Mouse (Mus musculus): ENCODE results near the gene Map3k20. TPM values are rescaled to one million over a fixed set of nuclear protein-coding genes. Genes with fewer than 3 reads are reported as not detected.

Map3k20 gene
- polyA plus RNA-seq, 2 experiments: 5.6 to 7.5 TPM

DNA sequence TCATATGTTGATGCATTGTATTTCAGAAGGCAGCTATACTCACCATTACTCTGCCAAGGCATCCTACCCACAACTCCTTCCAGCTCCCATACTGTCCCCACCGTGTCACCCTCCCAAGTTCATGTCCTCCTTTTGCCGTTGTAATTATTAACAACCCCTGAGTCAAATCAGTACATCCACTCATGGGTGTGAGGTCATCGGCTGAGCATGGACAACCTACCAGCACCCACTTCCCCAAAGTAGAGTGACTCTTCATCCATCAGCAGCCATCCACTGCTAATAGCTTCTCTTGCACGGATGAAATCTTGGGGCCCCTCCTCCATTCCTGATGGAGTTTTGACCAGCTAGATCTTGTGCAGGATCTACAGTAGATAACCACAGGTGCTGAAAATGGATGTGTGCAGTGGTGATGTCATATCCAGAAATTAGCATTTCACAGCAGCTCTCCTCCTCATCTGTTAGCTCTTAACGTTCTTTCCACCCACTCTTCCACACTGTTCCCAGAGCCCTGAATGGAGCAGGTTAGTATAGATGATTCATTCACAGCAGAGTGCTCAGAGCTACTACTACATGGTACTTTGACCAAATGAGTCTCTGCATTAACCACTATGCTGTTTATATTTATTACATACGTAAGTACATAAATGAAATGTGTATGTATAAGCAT is 22.5 kb upstream of the Map3k20 start:
- TF ChIP-seq CTCF (IDR thresholded peaks at IDR 0.05; ENCODE audit: low read depth) (no peak), EP300 (IDR thresholded peaks at IDR 0.05; ENCODE audit: low read depth) (no peak)
- Histone ChIP-seq H3K4me3 (ENCODE audit: insufficient read depth in 1 of 2, low read depth in 2 of 2, low read length in 2 of 2) (no peak overlapping the region), H3K9me3 (ENCODE audit: control insufficient read depth, low read length) (no peaks in the 10 kb centered on the region), H3K9ac (replicated peaks) (no peak overlapping the region), H3K36me3 (replicated peaks; ENCODE audit: control insufficient read depth, insufficient read depth, low read depth) (no peaks in the 10 kb centered on the region), H3K4me1 (replicated peaks; ENCODE audit: control insufficient read depth in 2 of 2, insufficient read depth in 2 of 2, low read length in 1 of 2) (peaks cover 0 to 2% of the 10 kb centered on the region in 2 experiments; a peak in 1 of 4 replicates), H3K27me3 (ENCODE audit: control insufficient read depth, insufficient read depth, low read length) (no peaks in the 10 kb centered on the region), H3K4me2 (ENCODE audit: low read depth) (no peak overlapping the region), H3K27ac (no peak overlapping the region)
- DNase-seq (ENCODE audit: low read depth in 3 of 3, low spot score in 3 of 3) (no peak), ATAC-seq (ENCODE audit: insufficient read depth) (no peak)
- WGBS (ENCODE audit: insufficient replicate concordance): 66% methylated on average over 6 of the region's 6 CpGs

GRCm38 (mm10) chr2:72267390-72267789 is 18.0 kb upstream of the Map3k20 start:
- H3K9ac ChIP-seq (replicated peaks): no peak overlapping the region
- no peak overlapping the region for H3K27ac ChIP-seq
- no peaks in the 10 kb centered on the region for H3K36me3 ChIP-seq (replicated peaks; ENCODE audit: control insufficient read depth, insufficient read depth, low read depth)
- no peak for DNase-seq (ENCODE audit: low read depth in 3 of 3, low spot score in 3 of 3)
- no peaks in the 10 kb centered on the region for H3K4me1 ChIP-seq (replicated peaks; ENCODE audit: control insufficient read depth in 2 of 2, insufficient read depth in 2 of 2, low read length in 1 of 2)
- no peak for ATAC-seq (ENCODE audit: insufficient read depth)
- H3K27me3 ChIP-seq (ENCODE audit: control insufficient read depth, insufficient read depth, low read length): no peaks in the 10 kb centered on the region
- no peaks in the 10 kb centered on the region for H3K9me3 ChIP-seq (ENCODE audit: control insufficient read depth, low read length)
- no peak overlapping the region for H3K4me2 ChIP-seq (ENCODE audit: low read depth)
- TF ChIP-seq CTCF (IDR thresholded peaks at IDR 0.05; ENCODE audit: low read depth) (no peak), EP300 (IDR thresholded peaks at IDR 0.05; ENCODE audit: low read depth) (no peak)
- H3K4me3 ChIP-seq (ENCODE audit: insufficient read depth in 1 of 2, low read depth in 2 of 2, low read length in 2 of 2): no peak overlapping the region
- 62% methylated on average over 6 of the region's 6 CpGs for WGBS (ENCODE audit: insufficient replicate concordance)

DNA sequence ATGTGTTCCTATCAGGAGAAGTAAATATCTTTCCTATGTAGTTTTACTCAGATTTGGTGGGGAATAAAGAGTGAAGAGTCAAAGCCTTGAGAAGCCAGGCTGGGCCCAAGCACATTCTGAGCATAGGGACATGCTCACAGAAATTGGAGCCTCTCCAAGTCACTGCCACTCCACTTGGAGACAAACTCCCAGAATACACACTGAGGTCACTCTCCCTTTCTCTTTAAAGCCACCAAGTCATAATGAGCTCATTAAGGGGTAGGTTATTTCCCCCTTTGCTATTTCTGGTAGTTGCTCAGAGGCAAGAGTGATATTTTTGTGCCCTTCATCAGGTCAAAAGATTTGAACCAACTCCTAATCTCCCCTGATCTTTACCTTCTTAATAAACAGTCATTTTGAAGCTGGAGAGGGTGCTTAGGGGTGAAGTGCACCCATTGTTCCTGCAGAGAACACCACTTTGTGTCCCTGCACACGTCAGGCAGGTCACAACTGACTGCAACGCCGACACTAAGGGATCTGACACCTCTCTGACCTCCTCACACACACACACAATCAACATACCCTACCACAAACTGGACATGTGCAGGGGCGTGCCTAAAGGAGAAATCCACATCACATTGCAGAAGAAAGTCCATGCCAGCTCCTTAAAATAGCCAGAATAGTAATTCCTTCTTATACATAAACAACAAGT is 15.6 kb upstream of the Map3k20 start:
- TF ChIP-seq CTCF (IDR thresholded peaks at IDR 0.05; ENCODE audit: low read depth) (no peak), EP300 (IDR thresholded peaks at IDR 0.05; ENCODE audit: low read depth) (no peak)
- no peak for ATAC-seq (ENCODE audit: insufficient read depth)
- Histone ChIP-seq H3K27me3 (ENCODE audit: control insufficient read depth, insufficient read depth, low read length) (no peaks in the 10 kb centered on the region), H3K9me3 (ENCODE audit: control insufficient read depth, low read length) (no peaks in the 10 kb centered on the region), H3K4me1 (replicated peaks; ENCODE audit: control insufficient read depth in 2 of 2, insufficient read depth in 2 of 2, low read length in 1 of 2) (no peaks in the 10 kb centered on the region), H3K27ac (no peak overlapping the region), H3K36me3 (replicated peaks; ENCODE audit: control insufficient read depth, insufficient read depth, low read depth) (no peaks in the 10 kb centered on the region), H3K4me3 (ENCODE audit: insufficient read depth in 1 of 2, low read depth in 2 of 2, low read length in 2 of 2) (no peak overlapping the region), H3K4me2 (ENCODE audit: low read depth) (no peak overlapping the region), H3K9ac (replicated peaks) (no peak overlapping the region)
- WGBS (ENCODE audit: insufficient replicate concordance): 59% methylated on average over 4 of the region's 4 CpGs
- no peak for DNase-seq (ENCODE audit: low read depth in 3 of 3, low spot score in 3 of 3)

- H3K27me3 ChIP-seq (ENCODE audit: control insufficient read depth, insufficient read depth, low read length): no peaks in the 10 kb centered on the region
- 48% methylated on average over 4 of the region's 4 CpGs for WGBS (ENCODE audit: insufficient replicate concordance)
- H3K4me2 ChIP-seq (ENCODE audit: low read depth): no peak overlapping the region
- no peak overlapping the region for H3K4me3 ChIP-seq (ENCODE audit: insufficient read depth in 1 of 2, low read depth in 2 of 2, low read length in 2 of 2)
- no peak for TF ChIP-seq EP300 (IDR thresholded peaks at IDR 0.05; ENCODE audit: low read depth)
- no peak for TF ChIP-seq CTCF (IDR thresholded peaks at IDR 0.05; ENCODE audit: low read depth)
- no peak overlapping the region for H3K27ac ChIP-seq
- H3K4me1 ChIP-seq (replicated peaks; ENCODE audit: control insufficient read depth in 2 of 2, insufficient read depth in 2 of 2, low read length in 1 of 2): no peaks in the 10 kb centered on the region
- H3K36me3 ChIP-seq (replicated peaks; ENCODE audit: control insufficient read depth, insufficient read depth, low read depth): no peaks in the 10 kb centered on the region
- ATAC-seq (ENCODE audit: insufficient read depth) (no peak), DNase-seq (ENCODE audit: low read depth in 3 of 3, low spot score in 3 of 3) (no peak)
- H3K9ac ChIP-seq (replicated peaks): no peak overlapping the region
- H3K9me3 ChIP-seq (ENCODE audit: control insufficient read depth, low read length): no peaks in the 10 kb centered on the region
These were observed 7.1 kb upstream of the Map3k20 start for GRCm38 (mm10) chr2:72278247-72278873.

DNA sequence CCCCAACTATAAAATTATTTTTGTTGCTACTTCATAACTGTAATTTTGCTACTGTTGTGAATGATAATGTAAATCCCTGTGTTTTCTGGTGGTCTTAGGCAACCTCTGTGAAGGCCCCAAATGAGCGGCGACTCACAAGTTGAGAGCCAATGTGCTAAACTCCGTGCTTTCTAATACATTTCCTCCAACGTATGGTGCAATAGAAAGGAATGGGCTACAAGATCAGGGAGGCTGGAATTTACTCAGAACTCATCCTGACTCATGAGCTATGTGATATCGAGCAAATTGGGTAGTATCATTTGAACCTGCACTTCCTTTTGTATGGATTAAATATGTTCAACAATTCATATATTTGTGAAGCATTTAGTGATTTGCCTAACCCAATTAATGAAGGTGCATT is 4.9 kb upstream of the Map3k20 start:
- Histone ChIP-seq H3K4me2 (ENCODE audit: low read depth) (no peak overlapping the region), H3K4me3 (ENCODE audit: insufficient read depth in 1 of 2, low read depth in 2 of 2, low read length in 2 of 2) (no peak overlapping the region), H3K9me3 (ENCODE audit: control insufficient read depth, low read length) (no peaks in the 10 kb centered on the region), H3K9ac (replicated peaks) (no peak overlapping the region), H3K36me3 (replicated peaks; ENCODE audit: control insufficient read depth, insufficient read depth, low read depth) (no peaks in the 10 kb centered on the region), H3K27me3 (ENCODE audit: control insufficient read depth, insufficient read depth, low read length) (no peaks in the 10 kb centered on the region), H3K4me1 (replicated peaks; ENCODE audit: control insufficient read depth in 2 of 2, insufficient read depth in 2 of 2, low read length in 1 of 2) (0 out of 4 replicates have a peak, but pooled peaks cover 0 to 5% of the 10 kb centered on the region in 2 experiments), H3K27ac (no peak overlapping the region)
- ATAC-seq (ENCODE audit: insufficient read depth): no peak
- 75% methylated on average over 5 of the region's 5 CpGs for WGBS (ENCODE audit: insufficient replicate concordance)
- TF ChIP-seq EP300 (IDR thresholded peaks at IDR 0.05; ENCODE audit: low read depth) (no peak), CTCF (IDR thresholded peaks at IDR 0.05; ENCODE audit: low read depth) (no peak)
- no peak for DNase-seq (ENCODE audit: low read depth in 3 of 3, low spot score in 3 of 3)

Data from liver, embryonic 14.5 days (tissue).